8 mouse cellular contexts compared by ENCODE assay signal in genomic region chr8:75083846-75084245, GRCm38 (mm10). TPM values are rescaled to one million over a fixed set of nuclear protein-coding genes. Genes with fewer than 3 reads are reported as not detected.
A peak's percentile ranks its signal among the peaks of the same experiment; 100 is the strongest.
DNase-seq lines count a peak whose midpoint lies in the region; ATAC-seq and TF ChIP-seq lines count a peak whose summit lies in the region.

No protein-coding gene starts in this region.

- H3K4me1 ChIP-seq in bone marrow, adult 2 months (ENCODE audit: control insufficient read depth, insufficient read depth, low read length): peaks cover 8% of the 10 kb centered on the region
- peaks cover 3% of the 10 kb centered on the region; the same call in 1 of the 2 replicates for H3K4me1 ChIP-seq in embryonic fibroblast, embryonic 13.5 days (ENCODE audit: control insufficient read depth, insufficient read depth, low read length)
- peaks cover 2% of the 10 kb centered on the region; the same call in 1 of the 2 replicates for H3K4me1 ChIP-seq in kidney, embryonic 14.5 days (ENCODE audit: control insufficient read depth, insufficient read depth, low read length)
- peaks cover 4% of the 10 kb centered on the region; the same call in 1 of the 2 replicates for H3K4me1 ChIP-seq in limb, embryonic 15.5 days

- no peaks in the 10 kb centered on the region for H3K36me3 ChIP-seq in kidney, embryonic 14.5 days (ENCODE audit: control insufficient read depth, insufficient read depth, low read length)
- H3K36me3 ChIP-seq in limb, embryonic 15.5 days: no peaks in the 10 kb centered on the region

- WGBS in bone marrow, adult 2 months: 2% methylated on average over 17 of the region's 17 CpGs
- 4% methylated on average over 17 of the region's 17 CpGs for WGBS in kidney, embryonic 14.5 days
- WGBS in limb, embryonic 15.5 days: 2% methylated on average over 17 of the region's 17 CpGs

- H3K4me2 ChIP-seq in kidney, embryonic 14.5 days (replicated peaks; ENCODE audit: low read depth, low read length): peak overlapping the region; percentile 44
- H3K4me2 ChIP-seq in limb, embryonic 15.5 days: peak overlapping the region; percentile 48

- TF ChIP-seq CTCF in bone marrow, adult 2 months (IDR thresholded peaks at IDR 0.05; ENCODE audit: control insufficient read depth, insufficient read depth, low read length): no peak
- TF ChIP-seq CTCF in embryonic fibroblast, embryonic 13.5 days (IDR thresholded peaks at IDR 0.05; ENCODE audit: borderline replicate concordance, insufficient read depth, low read length): no peak

- peak overlapping the region; percentile 4; the same call in 1 of the 2 replicates for H3K27ac ChIP-seq in bone marrow, adult 2 months (ENCODE audit: control insufficient read depth, insufficient read depth, low read depth, low read length, poor library complexity)
- H3K27ac ChIP-seq in embryonic fibroblast, embryonic 13.5 days (ENCODE audit: insufficient read depth, low read length): peak overlapping the region; percentile 63
- H3K27ac ChIP-seq in kidney, embryonic 14.5 days (ENCODE audit: low read depth, low read length): no peak overlapping the region
- 0 out of 2 replicates have a peak overlapping the region, but pooled peaks have one; percentile 43 for H3K27ac ChIP-seq in limb, embryonic 15.5 days

- ATAC-seq in kidney, embryonic 14.5 days (ENCODE audit: low FRiP score, low TSS enrichment): peak; percentile 97
- ATAC-seq in limb, embryonic 15.5 days (ENCODE audit: insufficient number of reproducible peaks, low FRiP score, low TSS enrichment, low read depth): peak; percentile 89

- H3K27me3 ChIP-seq in kidney, embryonic 14.5 days (ENCODE audit: control insufficient read depth, insufficient read depth, low read length): no peaks in the 10 kb centered on the region
- H3K27me3 ChIP-seq in limb, embryonic 15.5 days: no peaks in the 10 kb centered on the region

- no peak overlapping the region for H3K9ac ChIP-seq in kidney, embryonic 14.5 days (ENCODE audit: low read depth, low read length)
- H3K9ac ChIP-seq in limb, embryonic 15.5 days: no peak overlapping the region

- H3K4me3 ChIP-seq in bone marrow, adult 2 months (replicated peaks; ENCODE audit: control insufficient read depth, low read depth, low read length): peak overlapping the region; percentile 44
- H3K4me3 ChIP-seq in embryonic fibroblast, embryonic 13.5 days (ENCODE audit: insufficient read depth, low read length): no peak overlapping the region
- peak overlapping the region; percentile 23 for H3K4me3 ChIP-seq in kidney, embryonic 14.5 days (ENCODE audit: low read length)
- peak overlapping the region; percentile 33 for H3K4me3 ChIP-seq in limb, embryonic 15.5 days

- H3K9me3 ChIP-seq in kidney, embryonic 14.5 days (ENCODE audit: control insufficient read depth, low read length): no peaks in the 10 kb centered on the region
- H3K9me3 ChIP-seq in limb, embryonic 15.5 days: no peaks in the 10 kb centered on the region

- DNase-seq in 3T3-L1 (ENCODE audit: low read depth, low spot score): peak; percentile 100
- DNase-seq in heart, adult 9 months (ENCODE audit: low spot score in 2 of 2): peak; percentile 92 to 96
- DNase-seq in monocyte, adult 2 months (ENCODE audit: low read depth in 1 of 2, low spot score in 2 of 2): peak; percentile 77 to 81
- DNase-seq in spleen, postnatal 36 days (ENCODE audit: low spot score in 2 of 2): peak; percentile 73 to 88

- TF ChIP-seq POLR2A in bone marrow, adult 2 months (IDR thresholded peaks at IDR 0.05; ENCODE audit: borderline replicate concordance, control insufficient read depth, low read depth, low read length): 0 out of 2 replicates have a peak, but pooled peaks have one; percentile 25
- TF ChIP-seq POLR2A in embryonic fibroblast, embryonic 13.5 days (IDR thresholded peaks at IDR 0.05; ENCODE audit: low read depth, low read length): no peak; the same call in 1 of the 2 replicates

RNA-seq across cellular contexts. Expression of gene Hmox1, which starts 9.6 kb away (rescaled TPM):
- 297 and 316 TPM in 2 replicates for polyA plus RNA-seq in bone marrow, adult 2 months (2011; ENCODE audit: insufficient read depth, insufficient read length, low replicate concordance, missing spikeins)
- 159 and 170 TPM in 2 replicates for polyA plus RNA-seq in embryonic fibroblast, embryonic 13.5 days (2011; ENCODE audit: insufficient read length, low read depth, missing spikeins)
- 12.5 and 15.0 TPM in 2 replicates for polyA plus RNA-seq in kidney, embryonic 14.5 days (2014; fragmentation: Nextera tagmentation; extraction: Ambion mirVana)
- 35.5 and 36.9 TPM in 2 replicates for polyA plus RNA-seq in limb, embryonic 15.5 days (2015; fragmentation: Nextera tagmentation; extraction: Ambion mirVana)

RNA-seq across cellular contexts. Expression of gene Mcm5, which starts 25.5 kb away (rescaled TPM):
- polyA plus RNA-seq in bone marrow, adult 2 months (2011; ENCODE audit: insufficient read depth, insufficient read length, low replicate concordance, missing spikeins): 115 and 116 TPM in 2 replicates
- polyA plus RNA-seq in embryonic fibroblast, embryonic 13.5 days (2011; ENCODE audit: insufficient read length, low read depth, missing spikeins): 35.8 and 45.6 TPM in 2 replicates
- polyA plus RNA-seq in kidney, embryonic 14.5 days (2014; fragmentation: Nextera tagmentation; extraction: Ambion mirVana): 133 and 188 TPM in 2 replicates
- 123 and 128 TPM in 2 replicates for polyA plus RNA-seq in limb, embryonic 15.5 days (2015; fragmentation: Nextera tagmentation; extraction: Ambion mirVana)

RNA-seq across cellular contexts. Expression of gene Tom1, which starts 50.3 kb away (rescaled TPM):
- 9.1 and 23.7 TPM in 2 replicates for polyA plus RNA-seq in bone marrow, adult 2 months (2011; ENCODE audit: insufficient read depth, insufficient read length, low replicate concordance, missing spikeins)
- 21.4 and 25.4 TPM in 2 replicates for polyA plus RNA-seq in embryonic fibroblast, embryonic 13.5 days (2011; ENCODE audit: insufficient read length, low read depth, missing spikeins)
- 20.1 and 29.1 TPM in 2 replicates for polyA plus RNA-seq in kidney, embryonic 14.5 days (2014; fragmentation: Nextera tagmentation; extraction: Ambion mirVana)
- 45.1 and 56.1 TPM in 2 replicates for polyA plus RNA-seq in limb, embryonic 15.5 days (2015; fragmentation: Nextera tagmentation; extraction: Ambion mirVana)
